Mouse (Mus musculus): Measurements from ENCODE around the gene Clps.

- TF ChIP-seq TCF12 (IDR thresholded peaks at IDR 0.05; ENCODE audit: low read depth, low read length): no peak
- no peak for TF ChIP-seq ETS1 (IDR thresholded peaks at IDR 0.05; ENCODE audit: low read depth, low read length)
- TF ChIP-seq CHD2 (IDR thresholded peaks at IDR 0.05; ENCODE audit: low read length): no peak
- TF ChIP-seq ZNF384 (IDR thresholded peaks at IDR 0.05; ENCODE audit: low read depth, low read length): no peak
- TF ChIP-seq CTCF (IDR thresholded peaks at IDR 0.05 in 2 of 3, conservative IDR thresholded peaks at IDR 0.05 in 1 of 3; ENCODE audit: control insufficient read depth in 1 of 3, insufficient read depth in 1 of 3, low read depth in 2 of 3, low read length in 3 of 3, poor library complexity in 1 of 3, severe bottlenecking in 1 of 3): no peak
- TF ChIP-seq POLR2A (IDR thresholded peaks at IDR 0.05; ENCODE audit: control insufficient read depth in 1 of 2, insufficient read depth in 1 of 2, low read depth in 1 of 2, low read length in 2 of 2, poor library complexity in 1 of 2): no peak
These were observed 47.9 kb downstream of the Clps start for GRCm38 (mm10) chr17:28512696-28513095.
